Mouse (Mus musculus) kidney, adult 9 months (tissue): Measurements from ENCODE around the gene Tarbp1.
"Not testable (repeated sequence)": the region's sequence is repeated elsewhere in the genome, so short reads cannot be mapped to it uniquely, and the experiment has no call there.

Experiments
- DNase-seq: peaks from one replicate; pipeline ENCODE4 v3.0.0; 2022

The Tarbp1 gene

GRCm38 (mm10) chr8:126405030-126405429 lies 69.8 kb downstream of the Tarbp1 start:
- no peak for DNase-seq

- not testable (repeated sequence) for DNase-seq
Observed at GRCm38 (mm10) chr8:126404550-126404949, 70.3 kb downstream of the Tarbp1 start.

GRCm38 (mm10) chr8:126398349-126398748 lies 76.5 kb downstream of the Tarbp1 start:
- DNase-seq: no peak

- DNase-seq: no peak
Observed at GRCm38 (mm10) chr8:126395917-126396316, 78.9 kb downstream of the Tarbp1 start.

- no peak for DNase-seq
Observed at GRCm38 (mm10) chr8:126395386-126395785, 79.5 kb downstream of the Tarbp1 start.

GRCm38 (mm10) chr8:126391541-126391940 lies 83.3 kb downstream of the Tarbp1 start:
- DNase-seq: peak; percentile 73

GRCm38 (mm10) chr8:126387566-126387965 lies 87.3 kb downstream of the Tarbp1 start:
- DNase-seq: no peak

GRCm38 (mm10) chr8:126382749-126383148 lies 92.1 kb downstream of the Tarbp1 start:
- peak; percentile 66 for DNase-seq

- no peak for DNase-seq
Observed at GRCm38 (mm10) chr8:126382216-126382615, 92.6 kb downstream of the Tarbp1 start.

- DNase-seq: no peak
Observed at GRCm38 (mm10) chr8:126381299-126381698, 93.6 kb downstream of the Tarbp1 start.

GRCm38 (mm10) chr8:126380141-126380540 lies 94.7 kb downstream of the Tarbp1 start:
- DNase-seq: peak; percentile 35

GRCm38 (mm10) chr8:126379580-126379979 lies 95.3 kb downstream of the Tarbp1 start:
- no peak for DNase-seq
